Mouse (Mus musculus): ENCODE measurements at regions not wholly inside any gene's neighbourhood (a gene's known extent, or its start where the extent isn't known, plus 50 kb on each side); places are given as distances from the start of the nearest gene placed in this dataset.

DNA sequence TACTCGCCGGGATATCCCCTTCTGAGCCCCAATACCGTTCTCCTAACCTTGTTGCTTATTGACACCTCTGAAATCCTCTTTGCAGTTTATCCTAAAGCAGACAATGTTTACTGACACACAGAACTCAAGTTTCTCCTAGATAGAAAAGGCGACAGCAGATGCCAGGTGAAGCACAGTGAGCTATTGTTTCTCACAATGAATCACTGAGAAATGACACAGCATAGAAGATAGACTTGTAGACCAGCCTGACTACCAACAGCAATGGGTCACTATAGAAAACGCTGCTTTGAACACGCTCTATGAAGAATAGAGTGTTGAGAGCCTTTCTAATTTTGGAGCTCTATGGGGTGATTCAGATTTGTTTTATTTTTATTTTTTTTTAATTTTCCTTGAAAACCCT, 344.9 kb upstream of the Adgrl2 start:
- no peaks in the 10 kb centered on the region for H3K4me1 ChIP-seq (ENCODE audit: control insufficient read depth, insufficient read depth, low read length)
- TF ChIP-seq POLR2A (IDR thresholded peaks at IDR 0.05; ENCODE audit: extremely low read depth, insufficient read depth, low read length) (no peak), CTCF (IDR thresholded peaks at IDR 0.05; ENCODE audit: extremely low read depth, insufficient read depth, low read length) (no peak)
- no peak overlapping the region for H3K4me3 ChIP-seq (ENCODE audit: insufficient read depth, low read length)
- H3K27ac ChIP-seq (ENCODE audit: insufficient read depth, low read length): no peak overlapping the region

DNA sequence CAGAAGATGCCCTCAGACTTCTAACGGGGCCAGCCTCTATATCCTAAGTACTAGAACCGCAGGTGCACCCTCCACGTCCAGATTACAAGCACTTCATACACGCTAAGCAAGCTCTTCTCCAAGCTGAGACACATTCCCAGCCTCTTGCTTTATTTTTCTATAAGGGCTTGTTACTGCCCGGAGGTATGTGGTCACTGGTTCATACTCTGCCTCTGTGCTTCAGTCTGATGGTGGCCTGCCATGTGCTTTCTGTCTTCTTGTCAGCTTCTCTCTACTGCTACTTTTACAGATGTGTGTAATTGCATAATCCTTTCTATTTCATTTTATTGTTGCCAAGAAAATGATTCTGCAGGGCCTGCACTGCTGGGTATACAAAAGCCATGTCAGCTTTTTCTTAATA, 343.3 kb upstream of the Adgrl2 start:
- no peak for TF ChIP-seq POLR2A (IDR thresholded peaks at IDR 0.05; ENCODE audit: extremely low read depth, insufficient read depth, low read length)
- no peak for TF ChIP-seq CTCF (IDR thresholded peaks at IDR 0.05; ENCODE audit: extremely low read depth, insufficient read depth, low read length)

DNA sequence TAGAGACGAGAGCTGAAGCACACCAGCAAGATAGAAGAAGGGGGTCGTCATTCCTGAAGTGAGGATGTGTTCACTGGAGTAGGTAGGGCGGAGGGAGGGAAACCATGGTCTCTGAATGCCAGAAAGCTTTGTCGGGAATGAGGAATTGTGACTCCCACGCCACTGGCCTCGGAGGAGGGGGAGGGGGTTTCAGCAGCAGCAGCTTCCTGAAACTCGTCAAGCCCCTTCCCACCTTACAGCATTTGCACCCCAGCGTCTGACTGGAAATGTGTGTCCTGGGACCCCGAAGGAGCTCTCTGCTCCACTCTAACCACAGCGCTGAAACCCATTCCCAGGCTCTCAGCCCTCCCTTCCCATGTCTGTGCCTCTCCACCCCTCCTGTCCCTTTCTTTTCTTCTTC, 342.8 kb upstream of the Adgrl2 start:
- Histone ChIP-seq H3K4me3 (ENCODE audit: insufficient read depth, low read length) (no peak overlapping the region), H3K27ac (ENCODE audit: insufficient read depth, low read length) (no peak overlapping the region), H3K4me1 (ENCODE audit: control insufficient read depth, insufficient read depth, low read length) (no peaks in the 10 kb centered on the region)
- TF ChIP-seq CTCF (IDR thresholded peaks at IDR 0.05; ENCODE audit: extremely low read depth, insufficient read depth, low read length): no peak
- no peak for TF ChIP-seq POLR2A (IDR thresholded peaks at IDR 0.05; ENCODE audit: extremely low read depth, insufficient read depth, low read length)

More for the DNA sequence above, 343.3 kb upstream of the Adgrl2 start:
- Histone ChIP-seq H3K27ac (ENCODE audit: insufficient read depth, low read length) (no peak overlapping the region), H3K4me3 (ENCODE audit: insufficient read depth, low read length) (no peak overlapping the region), H3K4me1 (ENCODE audit: control insufficient read depth, insufficient read depth, low read length) (no peaks in the 10 kb centered on the region)

DNA sequence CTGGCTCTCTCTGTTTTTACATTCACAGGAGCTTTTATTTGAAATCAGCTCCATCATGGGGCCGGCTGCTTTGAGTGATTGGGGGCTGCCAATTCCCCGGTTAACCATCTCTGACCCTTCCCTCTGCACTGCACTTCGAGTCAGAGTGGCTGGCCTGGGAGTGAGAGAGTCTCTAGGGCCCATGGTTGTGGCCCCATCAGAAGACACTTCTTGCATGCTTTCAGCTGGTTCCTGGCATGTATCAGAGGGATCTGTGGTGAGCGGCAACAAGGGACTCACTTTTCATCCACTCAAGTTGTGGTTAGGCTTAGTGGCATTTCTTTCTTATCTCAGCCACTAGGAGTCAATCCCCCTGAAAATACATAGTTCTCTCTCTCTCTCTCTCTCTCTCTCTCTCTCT, 341.8 kb upstream of the Adgrl2 start:
- no peaks in the 10 kb centered on the region for H3K4me1 ChIP-seq (ENCODE audit: control insufficient read depth, insufficient read depth, low read length)
- TF ChIP-seq POLR2A (IDR thresholded peaks at IDR 0.05; ENCODE audit: extremely low read depth, insufficient read depth, low read length) (no peak), CTCF (IDR thresholded peaks at IDR 0.05; ENCODE audit: extremely low read depth, insufficient read depth, low read length) (no peak)
- no peak overlapping the region for H3K4me3 ChIP-seq (ENCODE audit: insufficient read depth, low read length)
- no peak overlapping the region for H3K27ac ChIP-seq (ENCODE audit: insufficient read depth, low read length)

DNA sequence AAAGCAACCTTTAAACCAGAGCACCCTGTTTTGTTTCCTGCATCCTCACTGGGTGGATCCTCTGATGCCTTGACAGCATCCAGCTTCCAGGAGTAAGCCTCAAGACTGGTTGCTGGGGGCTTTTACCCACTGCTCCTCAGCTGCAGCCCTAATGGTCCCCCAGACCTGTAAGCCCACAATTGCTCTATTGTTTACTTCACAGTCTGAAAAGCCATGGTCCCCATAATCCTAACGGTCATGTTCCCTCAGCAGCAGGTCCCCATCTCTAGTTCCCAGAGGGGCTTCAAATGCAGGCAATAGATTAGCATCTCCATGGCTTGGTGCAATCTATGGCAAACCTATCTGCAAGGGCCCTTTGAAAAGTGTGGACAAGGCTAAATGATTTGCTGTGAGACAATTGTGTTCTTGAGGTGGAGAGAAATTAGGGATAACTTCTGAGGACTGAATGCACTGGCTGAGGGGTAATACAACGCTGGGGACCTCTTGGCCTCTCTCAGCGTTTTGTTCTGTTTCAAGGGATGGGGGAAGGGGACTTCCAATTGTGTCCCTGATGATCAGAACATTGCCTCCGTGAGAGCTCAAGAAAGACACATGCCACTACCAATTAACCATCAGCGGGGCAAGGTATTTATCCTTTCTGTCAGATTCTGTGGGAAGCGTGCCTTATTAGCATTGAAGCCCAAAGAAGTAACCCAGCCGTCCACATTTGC, 341.1 kb upstream of the Adgrl2 start:
- Histone ChIP-seq H3K27ac (ENCODE audit: insufficient read depth, low read length) (no peak overlapping the region), H3K4me1 (ENCODE audit: control insufficient read depth, insufficient read depth, low read length) (no peaks in the 10 kb centered on the region), H3K4me3 (ENCODE audit: insufficient read depth, low read length) (no peak overlapping the region)
- no peak for TF ChIP-seq POLR2A (IDR thresholded peaks at IDR 0.05; ENCODE audit: extremely low read depth, insufficient read depth, low read length)
- TF ChIP-seq CTCF (IDR thresholded peaks at IDR 0.05; ENCODE audit: extremely low read depth, insufficient read depth, low read length): no peak

DNA sequence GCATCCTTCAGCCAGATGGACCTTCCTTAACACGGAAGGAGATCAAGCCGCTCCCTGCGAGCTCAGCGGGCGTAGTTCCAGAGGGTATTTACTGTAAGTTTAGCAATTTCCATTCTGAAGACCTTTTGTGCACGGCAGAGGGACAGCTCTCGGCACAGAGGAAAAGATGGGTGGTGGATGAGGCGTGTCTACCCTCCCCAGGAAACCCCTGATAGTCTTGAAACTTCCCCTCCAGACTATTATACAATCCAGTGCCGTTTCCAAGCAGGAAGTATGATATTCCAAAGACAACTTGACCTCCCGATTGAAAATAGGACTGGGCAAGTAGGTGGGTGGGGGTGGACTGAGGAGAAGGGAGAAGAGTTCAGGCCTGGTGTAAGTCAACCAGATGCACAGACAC, 340.4 kb upstream of the Adgrl2 start:
- H3K27ac ChIP-seq (ENCODE audit: insufficient read depth, low read length): no peak overlapping the region
- no peak for TF ChIP-seq POLR2A (IDR thresholded peaks at IDR 0.05; ENCODE audit: extremely low read depth, insufficient read depth, low read length)
- no peak for TF ChIP-seq CTCF (IDR thresholded peaks at IDR 0.05; ENCODE audit: extremely low read depth, insufficient read depth, low read length)
- no peak overlapping the region for H3K4me3 ChIP-seq (ENCODE audit: insufficient read depth, low read length)
- H3K4me1 ChIP-seq (ENCODE audit: control insufficient read depth, insufficient read depth, low read length): no peaks in the 10 kb centered on the region

DNA sequence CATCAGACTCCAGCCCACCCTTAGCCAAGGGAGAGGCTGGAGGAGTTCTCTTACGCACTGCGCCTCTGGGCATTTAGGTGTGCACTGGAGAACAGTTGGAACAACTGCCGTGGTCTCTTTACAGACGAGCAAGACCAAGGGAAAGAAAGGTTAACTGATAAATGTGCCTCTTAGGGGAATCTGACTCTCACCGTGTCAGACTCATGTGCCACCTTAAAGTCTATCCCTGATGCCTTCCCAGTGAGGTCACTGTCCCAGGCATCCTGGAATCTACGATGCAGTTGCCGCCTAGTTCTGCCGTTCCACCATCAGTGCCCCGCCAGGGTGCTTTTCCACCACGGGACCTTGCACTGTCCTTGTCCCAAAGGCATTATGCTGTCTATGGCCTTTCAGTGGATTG, 339.7 kb upstream of the Adgrl2 start:
- TF ChIP-seq CTCF (IDR thresholded peaks at IDR 0.05; ENCODE audit: extremely low read depth, insufficient read depth, low read length) (no peak), POLR2A (IDR thresholded peaks at IDR 0.05; ENCODE audit: extremely low read depth, insufficient read depth, low read length) (no peak)
- H3K27ac ChIP-seq (ENCODE audit: insufficient read depth, low read length): no peak overlapping the region
- no peaks in the 10 kb centered on the region for H3K4me1 ChIP-seq (ENCODE audit: control insufficient read depth, insufficient read depth, low read length)
- no peak overlapping the region for H3K4me3 ChIP-seq (ENCODE audit: insufficient read depth, low read length)

DNA sequence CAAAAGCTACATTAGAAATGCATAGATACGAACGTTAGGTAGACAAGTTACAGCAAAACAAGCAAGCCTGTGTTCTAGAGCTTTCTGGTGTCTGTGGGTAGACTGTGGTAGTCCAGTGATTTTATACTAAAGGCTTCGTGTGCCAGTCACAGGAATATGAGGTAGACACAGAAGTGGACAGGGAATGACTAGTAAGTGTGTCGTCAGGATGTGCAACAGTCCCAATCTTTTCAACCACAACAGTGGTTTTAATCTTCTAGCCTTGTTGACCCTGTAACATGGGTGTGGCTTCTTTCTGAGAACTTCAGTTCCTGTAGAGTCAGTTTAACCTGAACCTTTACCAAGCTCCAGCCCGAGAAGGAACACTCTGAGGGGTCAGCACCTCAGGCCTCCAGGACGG, 339.3 kb upstream of the Adgrl2 start:
- no peak for TF ChIP-seq CTCF (IDR thresholded peaks at IDR 0.05; ENCODE audit: extremely low read depth, insufficient read depth, low read length)
- no peak for TF ChIP-seq POLR2A (IDR thresholded peaks at IDR 0.05; ENCODE audit: extremely low read depth, insufficient read depth, low read length)
- H3K4me1 ChIP-seq (ENCODE audit: control insufficient read depth, insufficient read depth, low read length): no peaks in the 10 kb centered on the region
- no peak overlapping the region for H3K4me3 ChIP-seq (ENCODE audit: insufficient read depth, low read length)
- no peak overlapping the region for H3K27ac ChIP-seq (ENCODE audit: insufficient read depth, low read length)

DNA sequence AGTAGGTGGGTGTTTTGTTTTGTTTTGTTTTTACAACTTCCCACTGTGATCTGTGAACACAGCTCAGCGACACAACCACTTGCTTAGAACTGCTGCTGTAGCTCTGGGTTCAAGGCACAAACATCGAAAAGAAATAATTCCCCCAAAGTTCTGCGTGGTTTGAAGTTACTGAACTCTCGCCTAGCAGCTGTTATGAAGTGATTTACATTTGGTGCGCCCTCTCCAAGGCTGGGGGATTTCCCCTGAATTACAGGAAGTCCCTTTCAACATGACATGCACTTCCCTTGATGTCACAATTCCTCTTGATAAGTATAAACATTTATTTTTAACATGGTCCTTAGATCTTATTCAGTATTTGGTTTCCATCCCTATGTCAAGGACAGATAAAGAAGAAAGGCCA, 336.3 kb upstream of the Adgrl2 start:
- no peak overlapping the region for H3K4me3 ChIP-seq (ENCODE audit: insufficient read depth, low read length)
- no peaks in the 10 kb centered on the region for H3K4me1 ChIP-seq (ENCODE audit: control insufficient read depth, insufficient read depth, low read length)
- H3K27ac ChIP-seq (ENCODE audit: insufficient read depth, low read length): no peak overlapping the region
- TF ChIP-seq POLR2A (IDR thresholded peaks at IDR 0.05; ENCODE audit: extremely low read depth, insufficient read depth, low read length): no peak
- TF ChIP-seq CTCF (IDR thresholded peaks at IDR 0.05; ENCODE audit: extremely low read depth, insufficient read depth, low read length): no peak

DNA sequence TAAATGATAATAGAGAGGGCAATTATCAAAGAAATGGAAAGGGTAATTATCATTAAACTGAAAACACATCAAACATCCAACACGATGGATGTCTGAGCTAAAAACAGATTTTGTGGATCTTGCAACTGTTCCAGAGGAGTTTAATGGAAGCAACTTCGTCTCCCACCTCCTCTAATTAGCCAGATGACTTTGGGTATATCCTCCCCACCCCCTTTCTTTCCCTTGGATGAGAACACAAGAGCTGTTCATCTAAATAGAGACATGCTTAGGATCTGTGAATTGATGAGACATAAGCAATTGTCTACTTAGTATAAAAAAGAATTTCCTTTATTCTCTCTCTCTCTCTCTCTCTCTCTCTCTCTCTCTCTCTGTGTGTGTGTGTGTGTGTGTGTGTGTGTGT, 333.7 kb upstream of the Adgrl2 start:
- TF ChIP-seq POLR2A (IDR thresholded peaks at IDR 0.05; ENCODE audit: extremely low read depth, insufficient read depth, low read length) (no peak), CTCF (IDR thresholded peaks at IDR 0.05; ENCODE audit: extremely low read depth, insufficient read depth, low read length) (no peak)
- H3K27ac ChIP-seq (ENCODE audit: insufficient read depth, low read length): no peak overlapping the region
- H3K4me3 ChIP-seq (ENCODE audit: insufficient read depth, low read length): no peak overlapping the region
- no peaks in the 10 kb centered on the region for H3K4me1 ChIP-seq (ENCODE audit: control insufficient read depth, insufficient read depth, low read length)

Data from cortical plate, adult 2 months (tissue).